Mouse (Mus musculus): ENCODE measurements around the gene Map2k4. TPM values are rescaled to one million over a fixed set of nuclear protein-coding genes. Genes with fewer than 3 reads are reported as not detected.

The Map2k4 gene
- polyA plus RNA-seq, 1 experiment from 2014 or later, result 68.8 TPM

GRCm38 (mm10) chr11:65745707-65746333, 42.3 kb downstream of the Map2k4 start:
- no peak for ATAC-seq (ENCODE audit: insufficient number of reproducible peaks, insufficient read depth, low FRiP score, low TSS enrichment, low read depth)
- no peaks in the 10 kb centered on the region for H3K9me3 ChIP-seq
- no peak overlapping the region for H3K4me2 ChIP-seq
- no peaks in the 10 kb centered on the region for H3K27me3 ChIP-seq
- H3K27ac ChIP-seq, result no peak overlapping the region
- H3K4me3 ChIP-seq (replicated peaks), result no peak overlapping the region
- H3K36me3 ChIP-seq, result peaks cover 11% of the 10 kb centered on the region; the same call in 1 of the 2 replicates
- H3K9ac ChIP-seq (replicated peaks), result no peak overlapping the region
- WGBS, result 87% methylated on average over 8 of the region's 8 CpGs
- no peaks in the 10 kb centered on the region; the same call in 1 of the 2 replicates for H3K4me1 ChIP-seq (replicated peaks)

GRCm38 (mm10) chr11:65743866-65744265, 44.2 kb downstream of the Map2k4 start:
- no peak overlapping the region for H3K9ac ChIP-seq (replicated peaks)
- no peaks in the 10 kb centered on the region for H3K9me3 ChIP-seq
- no peak overlapping the region for H3K27ac ChIP-seq
- WGBS, result 92% methylated on average over 3 of the region's 3 CpGs
- H3K4me1 ChIP-seq (replicated peaks), result no peaks in the 10 kb centered on the region; the same call in 1 of the 2 replicates
- ATAC-seq (ENCODE audit: insufficient number of reproducible peaks, insufficient read depth, low FRiP score, low TSS enrichment, low read depth), result no peak
- no peak overlapping the region for H3K4me2 ChIP-seq
- no peak overlapping the region for H3K4me3 ChIP-seq (replicated peaks)
- no peaks in the 10 kb centered on the region for H3K27me3 ChIP-seq
- H3K36me3 ChIP-seq, result peaks cover 11% of the 10 kb centered on the region; the same call in 1 of the 2 replicates

- no peak overlapping the region for H3K27ac ChIP-seq
- H3K4me1 ChIP-seq (replicated peaks), result no peaks in the 10 kb centered on the region; the same call in 1 of the 2 replicates
- no peak overlapping the region for H3K4me2 ChIP-seq
- H3K9ac ChIP-seq (replicated peaks), result no peak overlapping the region
- no peak for ATAC-seq (ENCODE audit: insufficient number of reproducible peaks, insufficient read depth, low FRiP score, low TSS enrichment, low read depth)
- no peaks in the 10 kb centered on the region for H3K27me3 ChIP-seq
- no peak overlapping the region for H3K4me3 ChIP-seq (replicated peaks)
- 0 out of 2 replicates have a peak, but pooled peaks cover 3% of the 10 kb centered on the region for H3K36me3 ChIP-seq
- no peaks in the 10 kb centered on the region for H3K9me3 ChIP-seq
- 85% methylated on average over 5 of the region's 5 CpGs for WGBS
These were observed 47.3 kb downstream of the Map2k4 start for GRCm38 (mm10) chr11:65740811-65741210.

GRCm38 (mm10) chr11:65740390-65740789, 47.7 kb downstream of the Map2k4 start:
- no peak for ATAC-seq (ENCODE audit: insufficient number of reproducible peaks, insufficient read depth, low FRiP score, low TSS enrichment, low read depth)
- WGBS, result 81% methylated on average over 2 of the region's 2 CpGs
- H3K4me3 ChIP-seq (replicated peaks), result no peak overlapping the region

GRCm38 (mm10) chr11:65739880-65740279, 48.2 kb downstream of the Map2k4 start:
- Histone ChIP-seq H3K9me3 (no peaks in the 10 kb centered on the region), H3K27ac (no peak overlapping the region), H3K4me3 (replicated peaks) (no peak overlapping the region), H3K4me1 (replicated peaks) (no peaks in the 10 kb centered on the region), H3K9ac (replicated peaks) (no peak overlapping the region), H3K4me2 (no peak overlapping the region), H3K36me3 (peaks cover 7% of the 10 kb centered on the region; the same call in 1 of the 2 replicates), H3K27me3 (no peaks in the 10 kb centered on the region)
- no peak for ATAC-seq (ENCODE audit: insufficient number of reproducible peaks, insufficient read depth, low FRiP score, low TSS enrichment, low read depth)

More at GRCm38 (mm10) chr11:65740390-65740789, 47.7 kb downstream of the Map2k4 start:
- Histone ChIP-seq H3K9ac (replicated peaks) (no peak overlapping the region), H3K27ac (no peak overlapping the region), H3K27me3 (no peaks in the 10 kb centered on the region), H3K4me2 (no peak overlapping the region), H3K4me1 (replicated peaks) (no peaks in the 10 kb centered on the region), H3K36me3 (0 out of 2 replicates have a peak, but pooled peaks cover 3% of the 10 kb centered on the region), H3K9me3 (no peaks in the 10 kb centered on the region)

- ATAC-seq (ENCODE audit: insufficient number of reproducible peaks, insufficient read depth, low FRiP score, low TSS enrichment, low read depth), result no peak
- no peak overlapping the region for H3K4me3 ChIP-seq (replicated peaks)
- no peaks in the 10 kb centered on the region for H3K9me3 ChIP-seq
- peaks cover 25% of the 10 kb centered on the region; the same call in 1 of the 2 replicates for H3K36me3 ChIP-seq
- H3K4me2 ChIP-seq, result no peak overlapping the region
- no peak overlapping the region for H3K9ac ChIP-seq (replicated peaks)
- no peak overlapping the region for H3K27ac ChIP-seq
- no peaks in the 10 kb centered on the region for H3K27me3 ChIP-seq
- 87% methylated on average over 7 of the region's 7 CpGs for WGBS
- no peaks in the 10 kb centered on the region for H3K4me1 ChIP-seq (replicated peaks)
These were observed 53.4 kb downstream of the Map2k4 start for GRCm38 (mm10) chr11:65734656-65735055.

GRCm38 (mm10) chr11:65729623-65730217, 58.4 kb downstream of the Map2k4 start:
- no peak overlapping the region for H3K9ac ChIP-seq (replicated peaks)
- 91% methylated on average over 6 of the region's 6 CpGs for WGBS
- H3K27ac ChIP-seq, result no peak overlapping the region

GRCm38 (mm10) chr11:65728906-65729305, 59.2 kb downstream of the Map2k4 start:
- no peaks in the 10 kb centered on the region for H3K27me3 ChIP-seq
- no peak for ATAC-seq (ENCODE audit: insufficient number of reproducible peaks, insufficient read depth, low FRiP score, low TSS enrichment, low read depth)
- H3K4me2 ChIP-seq, result no peak overlapping the region
- WGBS, result 92% methylated on average over 4 of the region's 4 CpGs
- peaks cover 29% of the 10 kb centered on the region; the same call in 1 of the 2 replicates for H3K36me3 ChIP-seq
- no peaks in the 10 kb centered on the region for H3K4me1 ChIP-seq (replicated peaks)
- no peaks in the 10 kb centered on the region for H3K9me3 ChIP-seq
- no peak overlapping the region for H3K4me3 ChIP-seq (replicated peaks)
- no peak overlapping the region for H3K9ac ChIP-seq (replicated peaks)
- H3K27ac ChIP-seq, result no peak overlapping the region

More at GRCm38 (mm10) chr11:65729623-65730217, 58.4 kb downstream of the Map2k4 start:
- Histone ChIP-seq H3K4me1 (replicated peaks) (no peaks in the 10 kb centered on the region), H3K36me3 (peaks cover 34% of the 10 kb centered on the region; the same call in 1 of the 2 replicates), H3K4me3 (replicated peaks) (no peak overlapping the region), H3K27me3 (no peaks in the 10 kb centered on the region), H3K4me2 (no peak overlapping the region), H3K9me3 (no peaks in the 10 kb centered on the region)
- no peak for ATAC-seq (ENCODE audit: insufficient number of reproducible peaks, insufficient read depth, low FRiP score, low TSS enrichment, low read depth)

GRCm38 (mm10) chr11:65723715-65724114, 64.4 kb downstream of the Map2k4 start:
- Histone ChIP-seq H3K9me3 (no peaks in the 10 kb centered on the region), H3K4me1 (replicated peaks) (no peaks in the 10 kb centered on the region), H3K27me3 (no peaks in the 10 kb centered on the region), H3K36me3 (peaks cover 15% of the 10 kb centered on the region; the same call in 1 of the 2 replicates), H3K27ac (no peak overlapping the region), H3K9ac (replicated peaks) (no peak overlapping the region), H3K4me3 (replicated peaks) (no peak overlapping the region), H3K4me2 (no peak overlapping the region)
- no peak for ATAC-seq (ENCODE audit: insufficient number of reproducible peaks, insufficient read depth, low FRiP score, low TSS enrichment, low read depth)
- WGBS, result 91% methylated on average over 2 of the region's 2 CpGs

- WGBS, result 94% methylated on average over 3 of the region's 3 CpGs
- no peak for ATAC-seq (ENCODE audit: insufficient number of reproducible peaks, insufficient read depth, low FRiP score, low TSS enrichment, low read depth)
- no peak overlapping the region for H3K4me3 ChIP-seq (replicated peaks)
- H3K27ac ChIP-seq, result no peak overlapping the region
- no peak overlapping the region for H3K4me2 ChIP-seq
- no peak overlapping the region for H3K9ac ChIP-seq (replicated peaks)
- H3K4me1 ChIP-seq (replicated peaks), result no peaks in the 10 kb centered on the region
- H3K9me3 ChIP-seq, result no peaks in the 10 kb centered on the region
- H3K36me3 ChIP-seq, result peaks cover 24% of the 10 kb centered on the region; the same call in 1 of the 2 replicates
- H3K27me3 ChIP-seq, result no peaks in the 10 kb centered on the region
These were observed 66.5 kb downstream of the Map2k4 start for GRCm38 (mm10) chr11:65721615-65722014.

GRCm38 (mm10) chr11:65719960-65720359, 68.1 kb downstream of the Map2k4 start:
- no peaks in the 10 kb centered on the region for H3K4me1 ChIP-seq (replicated peaks)
- no peaks in the 10 kb centered on the region for H3K27me3 ChIP-seq
- H3K4me2 ChIP-seq, result no peak overlapping the region
- no peak for ATAC-seq (ENCODE audit: insufficient number of reproducible peaks, insufficient read depth, low FRiP score, low TSS enrichment, low read depth)
- H3K9me3 ChIP-seq, result no peaks in the 10 kb centered on the region
- no peak overlapping the region for H3K9ac ChIP-seq (replicated peaks)
- WGBS, result 78% methylated on average over 1 of the region's 1 CpGs
- no peak overlapping the region for H3K27ac ChIP-seq
- H3K4me3 ChIP-seq (replicated peaks), result no peak overlapping the region
- H3K36me3 ChIP-seq, result peaks cover 24% of the 10 kb centered on the region; the same call in 1 of the 2 replicates
